Mouse (Mus musculus): ENCODE data around the gene Hdgfl3. TPM values are rescaled to one million over a fixed set of nuclear protein-coding genes. Genes with fewer than 3 reads are reported as not detected.

Hdgfl3 gene
- 12.7 and 12.9 TPM in 2 replicates for polyA plus RNA-seq (2015; fragmentation: Nextera tagmentation; extraction: Ambion mirVana)

GRCm38 (mm10) chr7:81934267-81934745 is at the start of gene Hdgfl3:
TSS of gene Hdgfl3 (minus strand) at chr7:81934473.
- ATAC-seq (replicated peaks; ENCODE audit: low FRiP score, low read depth): peak; percentile 83
- H3K9ac ChIP-seq (ENCODE audit: low read depth, low read length): peak within 1 kb of the TSS; percentile 93
- no peaks in the 10 kb centered on the region for H3K9me3 ChIP-seq (replicated peaks; ENCODE audit: low read length)
- no peaks in the 10 kb centered on the region for H3K36me3 ChIP-seq (ENCODE audit: insufficient read depth, low read length)
- peak; percentile 29; the same call in 1 of the 2 replicates for TF ChIP-seq CTCF (IDR thresholded peaks at IDR 0.05; ENCODE audit: low read depth)
- peak within 1 kb of the TSS; percentile 87 for H3K4me2 ChIP-seq (ENCODE audit: low read length)
- H3K4me3 ChIP-seq (replicated peaks; ENCODE audit: low read depth, low read length): peak within 1 kb of the TSS; percentile 83
- WGBS: under 1% methylated on average over 32 of the region's 63 CpGs
- no peaks in the 10 kb centered on the region for H3K4me1 ChIP-seq (replicated peaks; ENCODE audit: insufficient read depth, low read length)
- peak; percentile 94 for DNase-seq (ENCODE audit: low spot score)
- H3K27me3 ChIP-seq (ENCODE audit: insufficient read depth, low read length): peaks cover 3% of the 10 kb centered on the region; the same call in 1 of the 2 replicates
- H3K27ac ChIP-seq: peak within 1 kb of the TSS; percentile 84

GRCm38 (mm10) chr7:81983651-81984050 is 49.4 kb upstream of the Hdgfl3 start:
- H3K27ac ChIP-seq: no peak overlapping the region
- no peak overlapping the region for H3K4me3 ChIP-seq (replicated peaks; ENCODE audit: low read depth, low read length)
- no peaks in the 10 kb centered on the region for H3K4me1 ChIP-seq (replicated peaks; ENCODE audit: insufficient read depth, low read length)
- no peak overlapping the region for H3K9ac ChIP-seq (ENCODE audit: low read depth, low read length)
- DNase-seq (ENCODE audit: low spot score) (no peak), ATAC-seq (replicated peaks; ENCODE audit: low FRiP score, low read depth) (no peak)
- no peaks in the 10 kb centered on the region for H3K9me3 ChIP-seq (replicated peaks; ENCODE audit: low read length)
- TF ChIP-seq CTCF (IDR thresholded peaks at IDR 0.05; ENCODE audit: low read depth): no peak
- 79% methylated on average over 6 of the region's 6 CpGs for WGBS
- H3K27me3 ChIP-seq (ENCODE audit: insufficient read depth, low read length): peaks cover 8% of the 10 kb centered on the region; the same call in 1 of the 2 replicates
- no peaks in the 10 kb centered on the region for H3K36me3 ChIP-seq (ENCODE audit: insufficient read depth, low read length)
- H3K4me2 ChIP-seq (ENCODE audit: low read length): no peak overlapping the region

- Histone ChIP-seq H3K36me3 (ENCODE audit: insufficient read depth, low read length) (no peaks in the 10 kb centered on the region), H3K27ac (no peak overlapping the region), H3K4me3 (replicated peaks; ENCODE audit: low read depth, low read length) (no peak overlapping the region), H3K9ac (ENCODE audit: low read depth, low read length) (no peak overlapping the region), H3K27me3 (ENCODE audit: insufficient read depth, low read length) (no peaks in the 10 kb centered on the region), H3K9me3 (replicated peaks; ENCODE audit: low read length) (no peaks in the 10 kb centered on the region), H3K4me1 (replicated peaks; ENCODE audit: insufficient read depth, low read length) (no peaks in the 10 kb centered on the region), H3K4me2 (ENCODE audit: low read length) (no peak overlapping the region)
- DNase-seq (ENCODE audit: low spot score): no peak
- no peak for ATAC-seq (replicated peaks; ENCODE audit: low FRiP score, low read depth)
- TF ChIP-seq CTCF (IDR thresholded peaks at IDR 0.05; ENCODE audit: low read depth): no peak
- 82% methylated on average over 8 of the region's 8 CpGs for WGBS
Observed at GRCm38 (mm10) chr7:81978304-81978703, 44.0 kb upstream of the Hdgfl3 start.

- 93% methylated on average over 10 of the region's 10 CpGs for WGBS
- no peaks in the 10 kb centered on the region for H3K4me1 ChIP-seq (replicated peaks; ENCODE audit: insufficient read depth, low read length)
Observed at GRCm38 (mm10) chr7:81974616-81975015, 40.3 kb upstream of the Hdgfl3 start.

GRCm38 (mm10) chr7:81973939-81974338 is 39.7 kb upstream of the Hdgfl3 start:
- DNase-seq (ENCODE audit: low spot score) (no peak), ATAC-seq (replicated peaks; ENCODE audit: low FRiP score, low read depth) (no peak)
- H3K27ac ChIP-seq: no peak overlapping the region
- H3K9me3 ChIP-seq (replicated peaks; ENCODE audit: low read length): no peaks in the 10 kb centered on the region
- no peaks in the 10 kb centered on the region for H3K4me1 ChIP-seq (replicated peaks; ENCODE audit: insufficient read depth, low read length)
- 91% methylated on average over 12 of the region's 12 CpGs for WGBS
- H3K4me3 ChIP-seq (replicated peaks; ENCODE audit: low read depth, low read length): no peak overlapping the region
- no peak overlapping the region for H3K9ac ChIP-seq (ENCODE audit: low read depth, low read length)
- no peaks in the 10 kb centered on the region for H3K36me3 ChIP-seq (ENCODE audit: insufficient read depth, low read length)
- no peak overlapping the region for H3K4me2 ChIP-seq (ENCODE audit: low read length)
- no peak for TF ChIP-seq CTCF (IDR thresholded peaks at IDR 0.05; ENCODE audit: low read depth)
- no peaks in the 10 kb centered on the region for H3K27me3 ChIP-seq (ENCODE audit: insufficient read depth, low read length)

More at GRCm38 (mm10) chr7:81974616-81975015, 40.3 kb upstream of the Hdgfl3 start:
- no peak overlapping the region for H3K9ac ChIP-seq (ENCODE audit: low read depth, low read length)
- no peak overlapping the region for H3K4me2 ChIP-seq (ENCODE audit: low read length)
- DNase-seq (ENCODE audit: low spot score) (no peak), ATAC-seq (replicated peaks; ENCODE audit: low FRiP score, low read depth) (no peak)
- no peaks in the 10 kb centered on the region for H3K36me3 ChIP-seq (ENCODE audit: insufficient read depth, low read length)
- H3K4me3 ChIP-seq (replicated peaks; ENCODE audit: low read depth, low read length): no peak overlapping the region
- H3K9me3 ChIP-seq (replicated peaks; ENCODE audit: low read length): no peaks in the 10 kb centered on the region
- TF ChIP-seq CTCF (IDR thresholded peaks at IDR 0.05; ENCODE audit: low read depth): no peak
- H3K27ac ChIP-seq: no peak overlapping the region
- no peaks in the 10 kb centered on the region for H3K27me3 ChIP-seq (ENCODE audit: insufficient read depth, low read length)

- Histone ChIP-seq H3K36me3 (ENCODE audit: insufficient read depth, low read length) (no peaks in the 10 kb centered on the region), H3K4me3 (replicated peaks; ENCODE audit: low read depth, low read length) (no peak overlapping the region), H3K9me3 (replicated peaks; ENCODE audit: low read length) (no peaks in the 10 kb centered on the region), H3K9ac (ENCODE audit: low read depth, low read length) (no peak overlapping the region), H3K4me2 (ENCODE audit: low read length) (no peak overlapping the region), H3K27me3 (ENCODE audit: insufficient read depth, low read length) (no peaks in the 10 kb centered on the region), H3K4me1 (replicated peaks; ENCODE audit: insufficient read depth, low read length) (no peaks in the 10 kb centered on the region), H3K27ac (no peak overlapping the region)
- ATAC-seq (replicated peaks; ENCODE audit: low FRiP score, low read depth) (no peak), DNase-seq (ENCODE audit: low spot score) (no peak)
- TF ChIP-seq CTCF (IDR thresholded peaks at IDR 0.05; ENCODE audit: low read depth): no peak
- WGBS: 90% methylated on average over 5 of the region's 5 CpGs
Observed at GRCm38 (mm10) chr7:81973339-81973738, 39.1 kb upstream of the Hdgfl3 start.

GRCm38 (mm10) chr7:81968975-81969374 is 34.7 kb upstream of the Hdgfl3 start:
- Histone ChIP-seq H3K27ac (no peak overlapping the region), H3K4me1 (replicated peaks; ENCODE audit: insufficient read depth, low read length) (no peaks in the 10 kb centered on the region), H3K9me3 (replicated peaks; ENCODE audit: low read length) (no peaks in the 10 kb centered on the region), H3K9ac (ENCODE audit: low read depth, low read length) (no peak overlapping the region), H3K4me3 (replicated peaks; ENCODE audit: low read depth, low read length) (no peak overlapping the region), H3K36me3 (ENCODE audit: insufficient read depth, low read length) (no peaks in the 10 kb centered on the region), H3K27me3 (ENCODE audit: insufficient read depth, low read length) (no peaks in the 10 kb centered on the region), H3K4me2 (ENCODE audit: low read length) (no peak overlapping the region)
- no peak for ATAC-seq (replicated peaks; ENCODE audit: low FRiP score, low read depth)
- DNase-seq (ENCODE audit: low spot score): no peak
- TF ChIP-seq CTCF (IDR thresholded peaks at IDR 0.05; ENCODE audit: low read depth): no peak
- WGBS: 79% methylated on average over 6 of the region's 6 CpGs

All from kidney, postnatal 0 days (tissue).